Mouse (Mus musculus): ENCODE data around the gene Cpvl. TPM values are rescaled to one million over a fixed set of nuclear protein-coding genes. Genes with fewer than 3 reads are reported as not detected.

The Cpvl gene
- polyA plus RNA-seq, 1 experiment: not detected

- no peak for DNase-seq (ENCODE audit: extremely low spot score in 1 of 2, low spot score in 1 of 2)
These were observed 38.7 kb downstream of the Cpvl start for GRCm38 (mm10) chr6:53939752-53940151.

GRCm38 (mm10) chr6:53938942-53939341, 39.5 kb downstream of the Cpvl start:
- DNase-seq (ENCODE audit: extremely low spot score in 1 of 2, low spot score in 1 of 2): no peak

GRCm38 (mm10) chr6:53937143-53938134, 41.0 kb downstream of the Cpvl start:
- no peak for DNase-seq (ENCODE audit: extremely low spot score in 1 of 2, low spot score in 1 of 2)

GRCm38 (mm10) chr6:53931605-53932004, 46.9 kb downstream of the Cpvl start:
- DNase-seq (ENCODE audit: extremely low spot score in 1 of 2, low spot score in 1 of 2): no peak

- no peak for DNase-seq (ENCODE audit: extremely low spot score in 1 of 2, low spot score in 1 of 2)
These were observed 48.6 kb downstream of the Cpvl start for GRCm38 (mm10) chr6:53929858-53930257.

- DNase-seq (ENCODE audit: extremely low spot score in 1 of 2, low spot score in 1 of 2): no peak
These were observed 52.3 kb downstream of the Cpvl start for GRCm38 (mm10) chr6:53926197-53926596.

GRCm38 (mm10) chr6:53925192-53925591, 53.3 kb downstream of the Cpvl start:
- no peak for DNase-seq (ENCODE audit: extremely low spot score in 1 of 2, low spot score in 1 of 2)

- no peak for DNase-seq (ENCODE audit: extremely low spot score in 1 of 2, low spot score in 1 of 2)
These were observed 58.4 kb downstream of the Cpvl start for GRCm38 (mm10) chr6:53920041-53920440.

- DNase-seq (ENCODE audit: extremely low spot score in 1 of 2, low spot score in 1 of 2): no peak
These were observed 61.4 kb downstream of the Cpvl start for GRCm38 (mm10) chr6:53917026-53917558.

- DNase-seq (ENCODE audit: extremely low spot score in 1 of 2, low spot score in 1 of 2): no peak
These were observed 63.1 kb downstream of the Cpvl start for GRCm38 (mm10) chr6:53915347-53915746.

- no peak for DNase-seq (ENCODE audit: extremely low spot score in 1 of 2, low spot score in 1 of 2)
These were observed 65.3 kb downstream of the Cpvl start for GRCm38 (mm10) chr6:53913151-53913550.

- no peak for DNase-seq (ENCODE audit: extremely low spot score in 1 of 2, low spot score in 1 of 2)
These were observed 66.2 kb downstream of the Cpvl start for GRCm38 (mm10) chr6:53912112-53912782.

- no peak for DNase-seq (ENCODE audit: extremely low spot score in 1 of 2, low spot score in 1 of 2)
These were observed 68.5 kb downstream of the Cpvl start for GRCm38 (mm10) chr6:53909986-53910385.

GRCm38 (mm10) chr6:53909446-53909845, 69.0 kb downstream of the Cpvl start:
- DNase-seq (ENCODE audit: extremely low spot score in 1 of 2, low spot score in 1 of 2): no peak

GRCm38 (mm10) chr6:53906871-53907270, 71.6 kb downstream of the Cpvl start:
- DNase-seq (ENCODE audit: extremely low spot score in 1 of 2, low spot score in 1 of 2): no peak

GRCm38 (mm10) chr6:53906051-53906462, 72.4 kb downstream of the Cpvl start:
- no peak for DNase-seq (ENCODE audit: extremely low spot score in 1 of 2, low spot score in 1 of 2)

GRCm38 (mm10) chr6:53905576-53905975, 72.9 kb downstream of the Cpvl start:
- DNase-seq (ENCODE audit: extremely low spot score in 1 of 2, low spot score in 1 of 2): no peak

- DNase-seq (ENCODE audit: extremely low spot score in 1 of 2, low spot score in 1 of 2): no peak
These were observed 73.6 kb downstream of the Cpvl start for GRCm38 (mm10) chr6:53904703-53905395.

- no peak for DNase-seq (ENCODE audit: extremely low spot score in 1 of 2, low spot score in 1 of 2)
These were observed 74.3 kb downstream of the Cpvl start for GRCm38 (mm10) chr6:53904186-53904585.

- DNase-seq (ENCODE audit: extremely low spot score in 1 of 2, low spot score in 1 of 2): no peak
These were observed 76.7 kb downstream of the Cpvl start for GRCm38 (mm10) chr6:53901741-53902140.

Measured in frontal cortex, adult 2 months (tissue).